Mouse (Mus musculus) embryonic fibroblast, embryonic 13.5 days (primary cell): ENCODE measurements around the gene Rdh16f2.

Experiments used
- CTCF ChIP-seq: IDR thresholded peaks from 2 replicates; pipeline ENCODE4 v1.5.1; 2011; ENCODE audit warnings: mild to moderate bottlenecking, control low read depth, low read length, moderate library complexity, borderline replicate concordance; ENCODE audit not compliant: insufficient read depth
- POLR2A ChIP-seq: IDR thresholded peaks from 2 replicates; pipeline ENCODE4 v1.6.1; 2011; ENCODE audit warnings: low read depth, mild to moderate bottlenecking, control low read depth, low read length, moderate library complexity

- TF ChIP-seq CTCF (no peak), POLR2A (no peak)
Observed at GRCm38 (mm10) chr10:127915578-127915977, 49.3 kb downstream of the Rdh16f2 start.
